20 mouse cellular contexts compared by ENCODE assay signal in genomic region chr15:60838135-60838534, GRCm38 (mm10). TPM values are rescaled to one million over a fixed set of nuclear protein-coding genes. Genes with fewer than 3 reads are reported as not detected.
DNase-seq lines count a peak whose midpoint lies in the region; ATAC-seq and TF ChIP-seq lines count a peak whose summit lies in the region.
"Had no signal": no experiment of that assay in that cellular context is flagged by ENCODE, and none has a peak within 500 bp of the region (broad histone marks: within the 10 kb centered on the region; RNA-seq: fewer than 3 reads in every experiment).

No protein-coding gene starts in this region.

- no peak for ATAC-seq in kidney, embryonic 15.5 days (replicated peaks; ENCODE audit: low FRiP score)
- ATAC-seq: CD4-positive, CD25-positive, alpha-beta regulatory T cell, adult 4 months; midbrain, embryonic 13.5 days had no signal

- no peaks in the 10 kb centered on the region; the same call in 1 of the 2 replicates for H3K9me3 ChIP-seq in kidney, embryonic 15.5 days (replicated peaks)
- H3K9me3 ChIP-seq: heart, embryonic 10.5 days; hindbrain, embryonic 15.5 days; limb, embryonic 10.5 days; midbrain, embryonic 13.5 days had no signal

- H3K9ac ChIP-seq in kidney, embryonic 15.5 days = no peak overlapping the region
- H3K9ac ChIP-seq: hindbrain, embryonic 15.5 days; lung, embryonic 14.5 days; midbrain, embryonic 13.5 days had no signal

- no peaks in the 10 kb centered on the region for H3K36me3 ChIP-seq in kidney, adult 2 months (ENCODE audit: control insufficient read depth, insufficient read depth, low read length)
- no peaks in the 10 kb centered on the region for H3K36me3 ChIP-seq in kidney, embryonic 15.5 days
- no peaks in the 10 kb centered on the region for H3K36me3 ChIP-seq in splenic B cell, adult 2 months (ENCODE audit: control insufficient read depth, insufficient read depth, low read length, poor library complexity, severe bottlenecking)
- H3K36me3 ChIP-seq: G1E; heart, embryonic 10.5 days; hindbrain, embryonic 15.5 days; limb, embryonic 10.5 days; midbrain, embryonic 13.5 days had no signal

- peak overlapping the region; percentile 46; the same call in 1 of the 2 replicates for H3K27ac ChIP-seq in kidney, adult 2 months (ENCODE audit: insufficient read depth, low read depth, low read length)
- peak overlapping the region; percentile 84 for H3K27ac ChIP-seq in kidney, embryonic 15.5 days
- H3K27ac ChIP-seq: heart, embryonic 10.5 days; hindbrain, embryonic 15.5 days; limb, embryonic 10.5 days; midbrain, embryonic 13.5 days had no signal

- 25% methylated on average over 8 of the region's 8 CpGs for WGBS in kidney, adult 2 months
- WGBS in kidney, embryonic 15.5 days = 41% methylated on average over 8 of the region's 8 CpGs

- DNase-seq in adrenal gland, adult (ENCODE audit: inconsistent age in 2 of 2, low spot score in 1 of 2) = peak; percentile 34 to 63
- no peak for DNase-seq in adrenal gland, adult 8-10 months
- DNase-seq in kidney, adult 2 months = peak; percentile 48
- no peak for DNase-seq in kidney, adult 8-10 months
- DNase-seq in splenic B cell, adult 2 months (ENCODE audit: low read depth, low spot score) = peak; percentile 19
- no peak for DNase-seq in layer of hippocampus, postnatal 25 days (ENCODE audit: extremely low spot score in 1 of 2, low spot score in 1 of 2)
- DNase-seq in natural killer cell, adult 2 months (ENCODE audit: low spot score in 2 of 2) = no peak
- DNase-seq: cerebellum, adult 11 months; cerebellum, postnatal 25 days; gastrocnemius, postnatal 14 days; heart, postnatal 10 days; lung, embryonic 14.5 days had no signal

- H3K4me1 ChIP-seq in kidney, adult 2 months (ENCODE audit: control insufficient read depth, insufficient read depth, low read length) = peaks cover 23% of the 10 kb centered on the region
- peaks cover 38% of the 10 kb centered on the region for H3K4me1 ChIP-seq in kidney, embryonic 15.5 days

- no peak overlapping the region for H3K4me2 ChIP-seq in kidney, embryonic 15.5 days
- H3K4me2 ChIP-seq: hindbrain, embryonic 15.5 days; liver, embryonic 11.5 days; lung, embryonic 14.5 days; midbrain, embryonic 13.5 days had no signal

- H3K4me3 ChIP-seq in kidney, adult 2 months (ENCODE audit: insufficient read depth, low read depth, low read length) = no peak overlapping the region
- H3K4me3 ChIP-seq in kidney, embryonic 15.5 days (replicated peaks) = no peak overlapping the region
- H3K4me3 ChIP-seq: heart, embryonic 10.5 days; hindbrain, embryonic 15.5 days; limb, embryonic 10.5 days; midbrain, embryonic 13.5 days had no signal

- TF ChIP-seq CTCF in kidney, adult 2 months (conservative IDR thresholded peaks at IDR 0.05; ENCODE audit: insufficient read depth, insufficient read length, low read depth, low read length) = no peak

- no peaks in the 10 kb centered on the region for H3K27me3 ChIP-seq in kidney, adult 2 months (replicated peaks; ENCODE audit: control insufficient read depth, insufficient read depth, low read length)
- H3K27me3 ChIP-seq in kidney, embryonic 15.5 days = no peaks in the 10 kb centered on the region
- H3K27me3 ChIP-seq in splenic B cell, adult 2 months (ENCODE audit: control insufficient read depth, insufficient read depth, low read length, poor library complexity, severe bottlenecking) = no peaks in the 10 kb centered on the region
- H3K27me3 ChIP-seq: hindbrain, embryonic 15.5 days; midbrain, embryonic 13.5 days had no signal

- TF ChIP-seq POLR2A in kidney, adult 2 months (IDR thresholded peaks at IDR 0.05; ENCODE audit: low read depth, low read length) = no peak

RNA-seq across cellular contexts. Expression of gene Fam84b, which starts 15.4 kb away (rescaled TPM):
- total RNA-seq in adrenal gland, adult 8-10 months (2022) = 10 to 100 TPM; 13.4 to 18.9 (median 16.6) TPM
- 18.1 and 21.1 TPM in 2 replicates for polyA plus RNA-seq in kidney, adult 2 months (2012; rRNA removed)
- 23.5 and 24.9 TPM in 2 replicates for polyA plus RNA-seq in kidney, embryonic 15.5 days (2015; fragmentation: Nextera tagmentation; extraction: Ambion mirVana)
- 10 to 100 TPM; 14.4 to 17.6 TPM for total RNA-seq in layer of hippocampus, postnatal 25 days (2021)
- polyA plus RNA-seq: G1E had no signal

Comparison
In these comparisons a context has a peak if more than half of its experiments do, and no peak if none do; other contexts are left out.
1. DNase-seq: peak in adrenal gland, adult (2 of 2), kidney, adult 2 months (single experiment) and splenic B cell, adult 2 months (single experiment); none in adrenal gland, adult 8-10 months (single experiment), kidney, adult 8-10 months (0 of 2), layer of hippocampus, postnatal 25 days (0 of 2) and natural killer cell, adult 2 months (0 of 2).